Mouse (Mus musculus): ENCODE measurements around the gene Gas7.

GRCm38 (mm10) chr11:67451525-67451924, 3.7 kb upstream of the Gas7 start:
- TF ChIP-seq GATA1 (IDR thresholded peaks at IDR 0.05; ENCODE audit: borderline replicate concordance, low read length) (no peak), GATA2 (IDR thresholded peaks at IDR 0.05; ENCODE audit: borderline replicate concordance, low read depth, low read length) (no peak), CTCF (IDR thresholded peaks at IDR 0.05; ENCODE audit: low read depth, low read length) (no peak), POLR2AphosphoS5 (IDR thresholded peaks at IDR 0.05; ENCODE audit: insufficient replicate concordance, low read depth, low read length) (no peak)

All from G1E (cell line).